Mouse (Mus musculus): ENCODE results near the gene Lmo7. TPM values are rescaled to one million over a fixed set of nuclear protein-coding genes. Genes with fewer than 3 reads are reported as not detected.

The Lmo7 gene
- polyA plus RNA-seq (2012): 0.29 and 0.38 TPM in 2 replicates

DNA sequence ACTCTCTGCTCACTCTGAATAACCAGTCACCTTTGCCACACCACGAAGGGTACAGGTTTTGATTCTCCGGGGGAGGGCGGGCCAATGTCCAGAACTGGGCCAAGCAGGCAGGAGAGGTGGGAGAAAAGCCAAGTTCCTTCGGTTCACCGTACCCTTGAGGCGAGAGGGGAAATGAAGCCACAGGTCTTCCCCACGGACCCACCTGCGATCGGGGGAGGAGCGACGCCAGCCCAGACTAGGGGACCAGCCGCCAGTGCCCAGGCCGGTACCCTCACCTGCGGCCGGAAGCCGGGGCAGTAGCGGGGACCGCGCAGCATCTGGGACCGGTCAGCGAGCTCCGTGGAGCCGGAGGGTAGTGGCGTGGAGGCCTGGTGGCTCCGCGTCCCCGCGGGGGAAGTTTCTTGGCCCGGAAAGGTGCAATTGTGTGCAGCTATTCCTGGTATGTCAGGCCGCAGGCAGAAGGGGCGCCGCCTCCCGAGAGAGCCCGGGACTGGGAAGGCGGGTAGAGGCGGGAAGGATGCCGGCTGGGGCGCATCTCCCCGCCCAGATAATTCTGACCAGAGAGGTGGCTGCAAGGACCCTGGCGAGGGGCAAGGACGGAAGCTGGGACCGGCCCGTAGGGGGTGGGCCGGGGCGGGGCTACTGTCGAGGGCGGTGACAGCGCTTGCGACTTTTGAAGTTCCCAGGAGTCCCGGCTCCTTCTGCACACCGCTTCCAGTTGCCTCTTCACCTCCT lies at the start of gene Lmo7, which contains the start of gene Gm9922:
Gene Lmo7 (plus strand): TSS at position 721 of the 735 bp plus-strand sequence.
Gene Gm9922 (minus strand): TSS at position 578 of the 735 bp plus-strand sequence.

Other genes starting within 250 kb of the Lmo7 start
- 5.6 and 6.8 TPM in 2 replicates for gene Tbc1d4, start 120.8 kb upstream of the Lmo7 start, polyA plus RNA-seq (2012)
- 2.0 and 5.8 TPM in 2 replicates for gene Commd6, start 89.3 kb upstream of the Lmo7 start, polyA plus RNA-seq (2012)
- 16.5 and 17.7 TPM in 2 replicates for gene Uchl3, start 76.0 kb upstream of the Lmo7 start, polyA plus RNA-seq (2012)
- not detected in 2 replicates for gene Gm9922, start 143 bp upstream of the Lmo7 start, polyA plus RNA-seq (2012)

All from megakaryocyte-erythroid progenitor cell, adult 5 weeks (primary cell).